Mouse (Mus musculus): ENCODE data around the gene Ube2d2b.

- peak; percentile 76 for TF ChIP-seq CTCF (IDR thresholded peaks at IDR 0.05; ENCODE audit: low read depth)
- no peak for TF ChIP-seq EP300 (optimal IDR thresholded peaks at IDR 0.05)
These were observed 40.4 kb upstream of the Ube2d2b start for GRCm38 (mm10) chr5:107789492-107789891.

All from stomach, postnatal 0 days (tissue).